Mouse (Mus musculus) forebrain, embryonic 15.5 days (tissue): ENCODE data around the gene Mgrn1. TPM values are rescaled to one million over a fixed set of nuclear protein-coding genes. Genes with fewer than 3 reads are reported as not detected.

Experiments used
- ATAC-seq: fragments of 200-750 bp; cut with Nextera tagmentation; replicated peaks from 2 replicates; pipeline ENCODE4 v1.8.0; 2017; ENCODE audit warnings: mild to moderate bottlenecking, moderate TSS enrichment, moderate library complexity
- H3K27ac ChIP-seq: fragments of 300-500 bp; sonication (generic); replicated peaks from 2 replicates; pipeline ENCODE4 v1.5.1; 2015; ENCODE audit warnings: mild to moderate bottlenecking, inconsistent platforms
- H3K27me3 ChIP-seq: fragments of 300-500 bp; sonication (generic); 2 replicates; pipeline ENCODE4 v1.6.1; 2015; ENCODE audit warnings: inconsistent platforms
- H3K36me3 ChIP-seq: fragments of 300-500 bp; sonication (generic); 2 replicates; pipeline ENCODE4 v1.6.1; 2015; ENCODE audit warnings: mild to moderate bottlenecking, inconsistent platforms
- H3K4me1 ChIP-seq: fragments of 300-500 bp; sonication (generic); 2 replicates; pipeline ENCODE4 v1.6.1; 2015; ENCODE audit warnings: inconsistent platforms
- H3K4me2 ChIP-seq: fragments of 300-500 bp; sonication (generic); replicated peaks from 2 replicates; pipeline ENCODE4 v1.6.1; 2015; ENCODE audit warnings: mild to moderate bottlenecking, inconsistent platforms
- H3K4me3 ChIP-seq: fragments of 300-500 bp; sonication (generic); 2 replicates; pipeline ENCODE4 v1.5.1; 2015; ENCODE audit warnings: mild to moderate bottlenecking, inconsistent platforms
- H3K9ac ChIP-seq: fragments of 300-500 bp; sonication (generic); replicated peaks from 2 replicates; pipeline ENCODE4 v1.6.1; 2015; ENCODE audit warnings: mild to moderate bottlenecking, inconsistent platforms
- H3K9me3 ChIP-seq: fragments of 300-500 bp; sonication (generic); 2 replicates; pipeline ENCODE4 v1.6.1; 2016; ENCODE audit warnings: inconsistent platforms
- WGBS: fragments of 180-500 bp; shearing (Covaris S2); methylation state at CpG from one replicate; pipeline ENCODE4 v1.1.7; 2015; ENCODE audit warnings: mixed read lengths; 5-methylcytosine and 5-hydroxymethylcytosine counted together
- polyA plus RNA-seq: library from polyadenylated mRNA; unstranded; fragments of >200 nt; fragmentation: Nextera tagmentation; extraction: Ambion mirVana; gene quantifications from 2 replicates; pipeline ENCODE4 v1.2.1, GENCODE M21; 2015

The Mgrn1 gene
- polyA plus RNA-seq, 1 experiment from 2014 or later = 102 TPM

- H3K27ac ChIP-seq = peak overlapping the region; percentile 15; the same call in 1 of the 2 replicates
- no peak overlapping the region for H3K4me3 ChIP-seq
- 37% methylated on average over 12 of the region's 12 CpGs for WGBS
- H3K36me3 ChIP-seq = peaks cover 56% of the 10 kb centered on the region
- no peaks in the 10 kb centered on the region for H3K9me3 ChIP-seq
- no peak overlapping the region for H3K9ac ChIP-seq
- H3K27me3 ChIP-seq = no peaks in the 10 kb centered on the region
- peak; percentile 73 for ATAC-seq
- no peak overlapping the region for H3K4me2 ChIP-seq
- H3K4me1 ChIP-seq = 0 out of 2 replicates have a peak, but pooled peaks cover 3% of the 10 kb centered on the region
Observed at GRCm38 (mm10) chr16:4913783-4914735, 28.0 kb downstream of the Mgrn1 start.

GRCm38 (mm10) chr16:4915931-4916330 is 29.9 kb downstream of the Mgrn1 start:
- H3K27ac ChIP-seq = no peak overlapping the region
- H3K27me3 ChIP-seq = no peaks in the 10 kb centered on the region
- no peak for ATAC-seq
- H3K4me1 ChIP-seq = 0 out of 2 replicates have a peak, but pooled peaks cover 3% of the 10 kb centered on the region
- WGBS = 99% methylated on average over 3 of the region's 3 CpGs
- no peak overlapping the region for H3K4me3 ChIP-seq
- no peak overlapping the region for H3K9ac ChIP-seq
- H3K9me3 ChIP-seq = no peaks in the 10 kb centered on the region
- H3K4me2 ChIP-seq = no peak overlapping the region
- peaks cover 44% of the 10 kb centered on the region for H3K36me3 ChIP-seq

- Histone ChIP-seq H3K27me3 (no peaks in the 10 kb centered on the region), H3K4me1 (0 out of 2 replicates have a peak, but pooled peaks cover 3% of the 10 kb centered on the region), H3K9ac (no peak overlapping the region), H3K4me3 (no peak overlapping the region), H3K27ac (no peak overlapping the region), H3K4me2 (no peak overlapping the region), H3K36me3 (peaks cover 38% of the 10 kb centered on the region), H3K9me3 (no peaks in the 10 kb centered on the region)
- 87% methylated on average over 2 of the region's 2 CpGs for WGBS
- no peak for ATAC-seq
Observed at GRCm38 (mm10) chr16:4916608-4917007, 30.6 kb downstream of the Mgrn1 start.

- no peak overlapping the region for H3K27ac ChIP-seq
- peaks cover 53% of the 10 kb centered on the region for H3K36me3 ChIP-seq
- WGBS = 89% methylated on average over 4 of the region's 4 CpGs
Observed at GRCm38 (mm10) chr16:4920556-4920955, 34.5 kb downstream of the Mgrn1 start.

GRCm38 (mm10) chr16:4922481-4922880 is 36.4 kb downstream of the Mgrn1 start:
- H3K4me3 ChIP-seq = no peak overlapping the region
- no peak for ATAC-seq
- H3K9ac ChIP-seq = no peak overlapping the region
- no peak overlapping the region for H3K27ac ChIP-seq
- H3K4me1 ChIP-seq = no peaks in the 10 kb centered on the region
- H3K9me3 ChIP-seq = no peaks in the 10 kb centered on the region
- WGBS = 94% methylated on average over 6 of the region's 6 CpGs
- peaks cover 59% of the 10 kb centered on the region for H3K36me3 ChIP-seq
- H3K4me2 ChIP-seq = no peak overlapping the region
- no peaks in the 10 kb centered on the region for H3K27me3 ChIP-seq

More at GRCm38 (mm10) chr16:4920556-4920955, 34.5 kb downstream of the Mgrn1 start:
- H3K9ac ChIP-seq = no peak overlapping the region
- no peaks in the 10 kb centered on the region for H3K27me3 ChIP-seq
- no peak overlapping the region for H3K4me2 ChIP-seq
- H3K4me1 ChIP-seq = no peaks in the 10 kb centered on the region
- no peak for ATAC-seq
- H3K9me3 ChIP-seq = no peaks in the 10 kb centered on the region
- no peak overlapping the region for H3K4me3 ChIP-seq

- no peak overlapping the region for H3K27ac ChIP-seq
- H3K4me3 ChIP-seq = no peak overlapping the region
- ATAC-seq = no peak
- no peaks in the 10 kb centered on the region for H3K9me3 ChIP-seq
- peaks cover 73% of the 10 kb centered on the region for H3K36me3 ChIP-seq
- 91% methylated on average over 5 of the region's 5 CpGs for WGBS
- no peak overlapping the region for H3K4me2 ChIP-seq
- no peaks in the 10 kb centered on the region for H3K4me1 ChIP-seq
- no peak overlapping the region for H3K9ac ChIP-seq
- no peaks in the 10 kb centered on the region for H3K27me3 ChIP-seq
Observed at GRCm38 (mm10) chr16:4923996-4924395, 37.9 kb downstream of the Mgrn1 start.

- ATAC-seq = no peak
- 91% methylated on average over 7 of the region's 7 CpGs for WGBS
Observed at GRCm38 (mm10) chr16:4927967-4928366, 41.9 kb downstream of the Mgrn1 start.

GRCm38 (mm10) chr16:4928474-4928873 is 42.4 kb downstream of the Mgrn1 start:
- Histone ChIP-seq H3K4me1 (no peaks in the 10 kb centered on the region), H3K4me2 (no peak overlapping the region), H3K27ac (no peak overlapping the region), H3K36me3 (peaks cover 90% of the 10 kb centered on the region), H3K4me3 (no peak overlapping the region), H3K27me3 (no peaks in the 10 kb centered on the region), H3K9me3 (no peaks in the 10 kb centered on the region), H3K9ac (no peak overlapping the region)
- no peak for ATAC-seq
- WGBS = 96% methylated on average over 2 of the region's 2 CpGs

More at GRCm38 (mm10) chr16:4927967-4928366, 41.9 kb downstream of the Mgrn1 start:
- H3K4me2 ChIP-seq = no peak overlapping the region
- H3K27ac ChIP-seq = no peak overlapping the region
- H3K36me3 ChIP-seq = peaks cover 93% of the 10 kb centered on the region
- no peaks in the 10 kb centered on the region for H3K4me1 ChIP-seq
- no peak overlapping the region for H3K9ac ChIP-seq
- H3K27me3 ChIP-seq = no peaks in the 10 kb centered on the region
- H3K9me3 ChIP-seq = no peaks in the 10 kb centered on the region
- no peak overlapping the region for H3K4me3 ChIP-seq

GRCm38 (mm10) chr16:4932429-4932828 is 46.4 kb downstream of the Mgrn1 start:
- Histone ChIP-seq H3K4me1 (no peaks in the 10 kb centered on the region), H3K9me3 (no peaks in the 10 kb centered on the region), H3K27me3 (no peaks in the 10 kb centered on the region), H3K4me2 (no peak overlapping the region), H3K36me3 (peaks cover 77% of the 10 kb centered on the region), H3K27ac (no peak overlapping the region), H3K9ac (no peak overlapping the region), H3K4me3 (no peak overlapping the region)
- 78% methylated on average over 3 of the region's 3 CpGs for WGBS
- ATAC-seq = no peak

- peaks cover 58% of the 10 kb centered on the region for H3K36me3 ChIP-seq
- H3K9me3 ChIP-seq = no peaks in the 10 kb centered on the region
- H3K4me2 ChIP-seq = no peak overlapping the region
- no peak for ATAC-seq
- H3K27ac ChIP-seq = no peak overlapping the region
- H3K4me1 ChIP-seq = peaks cover 15% of the 10 kb centered on the region
- WGBS = 98% methylated on average over 31 of the region's 31 CpGs
- no peak overlapping the region for H3K4me3 ChIP-seq
- no peak overlapping the region for H3K9ac ChIP-seq
- no peaks in the 10 kb centered on the region for H3K27me3 ChIP-seq
Observed at GRCm38 (mm10) chr16:4935430-4935829, 49.4 kb downstream of the Mgrn1 start.

GRCm38 (mm10) chr16:4935931-4936703 is 50.1 kb downstream of the Mgrn1 start:
- Histone ChIP-seq H3K36me3 (peaks cover 58% of the 10 kb centered on the region), H3K4me1 (peaks cover 16% of the 10 kb centered on the region), H3K4me3 (no peak overlapping the region), H3K9ac (no peak overlapping the region), H3K27me3 (no peaks in the 10 kb centered on the region), H3K9me3 (no peaks in the 10 kb centered on the region), H3K4me2 (no peak overlapping the region), H3K27ac (no peak overlapping the region)
- 88% methylated on average over 10 of the region's 10 CpGs for WGBS
- ATAC-seq = no peak
